Mouse (Mus musculus) embryonic facial prominence, embryonic 11.5 days (tissue): ENCODE data around the gene Lefty1. TPM values are rescaled to one million over a fixed set of nuclear protein-coding genes. Genes with fewer than 3 reads are reported as not detected.

Source experiments
- ATAC-seq: fragments of 200-750 bp; cut with Nextera tagmentation; replicated peaks from 2 replicates; pipeline ENCODE4 v1.8.0; 2017; ENCODE audit warnings: low read depth; ENCODE audit not compliant: insufficient number of reproducible peaks, low FRiP score, low TSS enrichment
- DNase-seq: peaks from one replicate; pipeline ENCODE4 v3.0.0-alpha.2; 2015; ENCODE audit warnings: low spot score
- H3K27ac ChIP-seq: fragments of 300-500 bp; sonication (generic); replicated peaks from 2 replicates; pipeline ENCODE4 v1.5.1; 2014; ENCODE audit warnings: mild to moderate bottlenecking, low read depth, low read length, control low read depth
- H3K27me3 ChIP-seq: fragments of 300-500 bp; sonication (generic); 2 replicates; pipeline ENCODE4 v1.6.1; 2014; ENCODE audit warnings: mild to moderate bottlenecking, low read length, moderate library complexity, mixed read lengths; ENCODE audit not compliant: control insufficient read depth, insufficient read depth
- H3K36me3 ChIP-seq: fragments of 300-500 bp; sonication (generic); replicated peaks from 2 replicates; pipeline ENCODE4 v1.6.1; 2014; ENCODE audit warnings: low read depth, mild to moderate bottlenecking, low read length, moderate library complexity, mixed read lengths; ENCODE audit not compliant: control insufficient read depth, insufficient read depth
- H3K4me1 ChIP-seq: fragments of 300-500 bp; sonication (generic); 2 replicates; pipeline ENCODE4 v1.6.1; 2014; ENCODE audit warnings: low read length, mixed read lengths; ENCODE audit not compliant: control insufficient read depth, insufficient read depth
- H3K4me2 ChIP-seq: fragments of 300-500 bp; sonication (generic); 2 replicates; pipeline ENCODE4 v1.6.1; 2014; ENCODE audit warnings: low read depth, mild to moderate bottlenecking, control low read depth, low read length, moderate library complexity
- H3K4me3 ChIP-seq: fragments of 300-500 bp; sonication (generic); 2 replicates; pipeline ENCODE4 v1.5.1; 2014; ENCODE audit warnings: low read depth, low read length, control low read depth
- H3K9ac ChIP-seq: fragments of 300-500 bp; sonication (generic); replicated peaks from 2 replicates; pipeline ENCODE4 v1.6.1; 2014; ENCODE audit warnings: mild to moderate bottlenecking, control low read depth, low read length
- H3K9me3 ChIP-seq: fragments of 300-500 bp; sonication (generic); replicated peaks from 2 replicates; pipeline ENCODE4 v1.6.1; 2016; ENCODE audit warnings: mild to moderate bottlenecking, low read length, inconsistent platforms, mixed read lengths; ENCODE audit not compliant: control insufficient read depth
- WGBS: fragments of 180-500 bp; shearing (Covaris S2); extraction: QIAGEN DNeasy Blood & Tissue Kit; methylation state at CpG from one replicate; pipeline ENCODE4 v1.1.7; 2014; 5-methylcytosine and 5-hydroxymethylcytosine counted together
- polyA plus RNA-seq: library from polyadenylated mRNA; unstranded; fragments of >200 nt; fragmentation: Nextera tagmentation; extraction: Ambion mirVana; gene quantifications from 2 replicates; pipeline ENCODE4 v1.2.1, GENCODE M21; 2014

The Lefty1 gene
- polyA plus RNA-seq, 1 experiment from 2014 or later: 0.38 TPM

DNA sequence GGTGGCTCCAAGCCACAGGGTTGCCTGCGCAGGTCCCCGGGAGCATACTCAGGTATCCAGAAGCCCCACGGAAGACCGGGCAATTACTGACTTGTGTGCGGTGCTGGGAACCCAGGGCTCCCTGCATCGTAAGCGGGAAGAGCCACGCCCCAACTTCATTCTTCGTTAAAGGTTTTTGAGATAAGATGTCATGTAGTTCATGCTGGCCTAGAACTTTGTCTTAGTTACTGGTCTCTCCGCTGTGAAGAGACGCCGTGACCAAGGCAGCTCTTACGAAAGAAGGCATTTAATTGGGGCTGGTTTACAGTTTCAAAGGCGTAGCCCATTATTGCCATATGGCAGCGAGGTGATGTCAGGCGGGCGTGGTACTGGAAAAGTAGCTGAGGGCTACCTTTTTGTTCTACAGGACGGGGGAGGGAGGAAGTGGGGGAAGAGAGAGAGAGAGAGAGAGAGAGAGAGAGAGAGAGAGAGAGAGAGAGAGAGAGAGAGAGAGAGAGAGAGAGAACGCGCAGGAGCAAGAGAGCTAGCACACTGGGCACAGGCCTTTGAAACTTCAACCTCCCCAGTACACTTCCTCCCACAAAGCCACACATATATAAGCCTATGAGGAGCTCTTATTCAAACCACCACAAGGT is 23.1 kb upstream of the Lefty1 start:
- ATAC-seq (no peak), DNase-seq (peak; percentile 62)
- H3K36me3 ChIP-seq: peaks cover 4% of the 10 kb centered on the region
- H3K4me2 ChIP-seq: no peak overlapping the region; the same call in 1 of the 2 replicates
- H3K9ac ChIP-seq: no peak overlapping the region
- no peaks in the 10 kb centered on the region for H3K4me1 ChIP-seq
- no peaks in the 10 kb centered on the region for H3K9me3 ChIP-seq
- no peaks in the 10 kb centered on the region for H3K27me3 ChIP-seq
- H3K4me3 ChIP-seq: no peak overlapping the region
- 48% methylated on average over 20 of the region's 20 CpGs for WGBS
- H3K27ac ChIP-seq: no peak overlapping the region

DNA sequence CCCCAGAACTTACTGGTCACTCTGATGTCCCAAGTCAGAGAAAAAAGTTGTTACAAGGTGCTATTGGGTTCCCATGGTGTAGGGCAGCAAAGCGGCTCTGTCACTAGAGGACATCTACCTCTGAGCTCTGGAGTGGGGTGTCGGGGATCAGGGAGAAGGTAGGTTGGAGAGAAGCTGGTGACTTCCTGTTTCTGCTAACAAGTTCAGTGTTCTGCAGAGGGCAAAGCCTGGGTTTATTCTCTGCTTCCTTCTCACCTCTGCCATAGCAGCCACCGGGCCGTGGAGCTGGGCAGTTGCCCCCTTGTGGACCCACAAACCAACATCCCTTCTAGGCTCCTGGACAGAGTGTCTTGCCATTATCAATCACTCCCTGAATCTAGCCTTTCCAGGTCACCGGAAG is 22.0 kb upstream of the Lefty1 start:
- no peak overlapping the region for H3K4me3 ChIP-seq
- WGBS: 84% methylated on average over 5 of the region's 5 CpGs
- H3K4me2 ChIP-seq: no peak overlapping the region
- no peaks in the 10 kb centered on the region for H3K9me3 ChIP-seq
- H3K27ac ChIP-seq: no peak overlapping the region
- H3K9ac ChIP-seq: no peak overlapping the region
- DNase-seq (no peak), ATAC-seq (no peak)
- no peaks in the 10 kb centered on the region for H3K4me1 ChIP-seq
- no peaks in the 10 kb centered on the region for H3K27me3 ChIP-seq
- peaks cover 1% of the 10 kb centered on the region; the same call in 1 of the 2 replicates for H3K36me3 ChIP-seq

DNA sequence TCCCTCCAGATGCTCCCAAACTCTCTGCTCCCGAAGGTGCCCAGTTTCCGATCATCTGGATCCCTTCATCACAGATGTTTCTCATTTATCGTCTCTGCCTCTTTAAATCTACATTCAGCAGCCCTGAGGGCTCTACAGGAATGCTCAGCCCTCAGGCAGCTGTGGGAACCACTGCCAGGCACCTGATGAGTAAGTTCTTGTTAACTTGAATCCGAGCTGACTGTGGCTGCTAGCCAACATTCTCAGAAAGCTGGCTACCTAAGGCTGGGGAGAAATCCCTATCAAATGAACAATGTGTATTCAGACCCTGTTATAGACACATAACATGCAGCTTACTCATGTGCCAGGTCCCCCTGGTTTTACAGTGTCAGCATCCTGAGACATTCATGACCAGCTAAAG is 21.0 kb upstream of the Lefty1 start:
- Histone ChIP-seq H3K27ac (no peak overlapping the region), H3K27me3 (no peaks in the 10 kb centered on the region), H3K9ac (no peak overlapping the region), H3K4me1 (no peaks in the 10 kb centered on the region), H3K9me3 (no peaks in the 10 kb centered on the region), H3K4me3 (no peak overlapping the region), H3K36me3 (no peaks in the 10 kb centered on the region; the same call in 1 of the 2 replicates), H3K4me2 (no peak overlapping the region)
- WGBS: 26% methylated on average over 4 of the region's 4 CpGs
- ATAC-seq (0 out of 2 replicates have a peak, but pooled peaks have one; percentile 5), DNase-seq (peak; percentile 78)

DNA sequence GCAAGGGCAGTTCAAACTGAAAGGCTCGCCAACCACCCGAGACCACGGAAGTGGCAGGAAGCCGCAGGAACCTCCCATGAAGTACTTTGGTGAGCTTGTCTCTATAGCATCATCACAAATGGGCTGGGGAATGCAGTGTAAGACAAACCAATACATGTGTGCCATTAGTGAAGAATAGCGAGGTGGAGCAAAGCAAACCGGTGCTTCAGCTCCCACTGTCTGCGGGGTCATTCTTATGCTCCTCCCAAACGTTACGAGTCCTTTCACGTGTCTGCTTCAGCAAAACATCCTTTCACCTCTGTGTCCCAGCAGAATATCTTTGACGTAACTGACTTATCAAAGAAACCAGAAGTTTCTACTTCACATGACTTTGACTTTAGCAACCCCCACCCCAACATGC is 18.4 kb upstream of the Lefty1 start:
- no peak for ATAC-seq
- Histone ChIP-seq H3K4me2 (no peak overlapping the region), H3K9ac (no peak overlapping the region), H3K4me3 (no peak overlapping the region), H3K27ac (no peak overlapping the region), H3K4me1 (no peaks in the 10 kb centered on the region), H3K27me3 (no peaks in the 10 kb centered on the region), H3K9me3 (no peaks in the 10 kb centered on the region), H3K36me3 (no peaks in the 10 kb centered on the region)
- no peak for DNase-seq
- 88% methylated on average over 11 of the region's 11 CpGs for WGBS

DNA sequence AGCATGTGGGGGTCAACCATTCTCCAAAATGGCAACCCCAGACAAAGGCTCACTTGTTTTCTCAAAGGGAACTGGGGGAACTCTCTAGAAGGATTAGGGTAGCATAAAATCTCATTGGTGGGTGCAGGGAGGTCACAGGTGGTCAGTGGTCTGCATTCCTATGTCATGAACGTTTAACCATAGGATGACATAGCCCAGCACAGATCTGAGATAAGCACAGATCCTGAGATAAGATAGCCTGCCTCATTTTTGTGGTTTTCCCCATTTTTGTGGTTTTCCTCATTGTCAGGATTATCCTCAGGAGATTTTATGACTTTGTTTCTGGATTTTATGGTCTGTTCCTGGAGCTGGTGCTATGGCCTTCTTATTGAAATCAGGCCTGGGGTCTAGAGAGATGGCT is 17.8 kb upstream of the Lefty1 start:
- DNase-seq (no peak), ATAC-seq (no peak)
- Histone ChIP-seq H3K4me2 (no peak overlapping the region), H3K4me3 (no peak overlapping the region), H3K27me3 (no peaks in the 10 kb centered on the region), H3K36me3 (no peaks in the 10 kb centered on the region), H3K9ac (no peak overlapping the region), H3K4me1 (no peaks in the 10 kb centered on the region), H3K9me3 (no peaks in the 10 kb centered on the region), H3K27ac (no peak overlapping the region)
- WGBS: 62% methylated on average over 1 of the region's 1 CpGs

DNA sequence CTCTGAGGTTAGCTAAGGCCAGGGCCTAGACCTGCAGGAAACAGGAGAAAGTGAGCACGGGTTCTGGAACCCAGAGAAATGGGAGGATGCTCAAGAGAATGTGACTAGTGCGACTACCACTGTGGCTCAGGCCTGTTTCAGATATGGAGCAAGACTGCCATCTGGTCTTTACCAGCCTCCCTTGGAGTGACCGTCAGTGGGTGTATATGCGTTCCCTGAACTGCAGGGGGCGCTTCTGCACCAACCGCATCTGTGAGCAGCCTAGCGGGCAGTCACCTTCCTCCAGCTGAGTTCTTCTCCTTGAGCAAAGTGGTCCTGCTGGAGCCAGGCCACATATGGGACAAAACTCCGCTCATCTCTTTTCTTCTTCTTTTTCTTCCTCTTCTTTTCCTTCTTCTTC is 15.1 kb upstream of the Lefty1 start:
- Histone ChIP-seq H3K27me3 (no peaks in the 10 kb centered on the region), H3K4me3 (no peak overlapping the region), H3K36me3 (no peaks in the 10 kb centered on the region), H3K4me1 (no peaks in the 10 kb centered on the region), H3K9ac (no peak overlapping the region), H3K9me3 (no peaks in the 10 kb centered on the region), H3K27ac (no peak overlapping the region), H3K4me2 (no peak overlapping the region)
- no peak for DNase-seq
- no peak for ATAC-seq
- 35% methylated on average over 8 of the region's 8 CpGs for WGBS

DNA sequence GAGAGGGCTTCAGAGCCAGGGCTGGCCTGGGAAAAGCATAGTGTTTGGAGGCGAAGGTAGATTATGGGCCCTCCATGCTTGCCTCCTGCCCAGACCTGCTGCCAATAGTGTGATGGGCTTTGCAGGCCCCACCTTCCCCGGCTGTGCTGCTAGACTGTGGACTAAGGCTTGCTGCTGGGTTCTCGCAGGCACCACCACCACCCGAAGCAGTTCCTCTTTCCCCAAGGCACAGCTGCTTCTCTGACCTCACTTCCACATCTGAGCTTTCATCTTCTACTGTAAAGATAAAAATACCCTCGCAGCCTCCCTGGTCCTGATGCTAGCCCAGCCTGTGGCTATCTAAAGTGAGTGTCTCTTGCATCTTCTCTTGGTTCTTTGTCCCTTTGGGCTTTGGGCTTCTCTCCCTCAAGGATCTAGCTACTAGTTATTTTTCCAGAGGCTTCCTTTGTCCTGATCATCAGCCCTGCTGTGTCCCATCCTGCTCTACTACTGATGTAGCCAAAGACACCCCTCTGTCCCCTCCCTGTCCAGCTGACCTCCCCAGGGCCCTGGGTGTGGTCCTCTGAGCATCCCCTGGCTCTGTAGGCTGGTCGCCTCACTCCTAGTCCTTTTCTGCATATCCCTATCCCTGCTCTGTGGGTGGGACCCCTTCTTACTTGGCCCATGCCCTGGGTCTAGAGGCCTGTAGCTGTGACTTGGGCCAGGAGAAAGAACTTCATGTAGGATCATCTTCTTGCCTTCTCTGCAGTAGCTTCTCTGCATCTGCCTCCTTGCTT is 12.4 kb upstream of the Lefty1 start:
- Histone ChIP-seq H3K27ac (no peak overlapping the region), H3K9me3 (no peaks in the 10 kb centered on the region), H3K36me3 (no peaks in the 10 kb centered on the region), H3K27me3 (no peaks in the 10 kb centered on the region), H3K4me3 (no peak overlapping the region), H3K4me1 (no peaks in the 10 kb centered on the region), H3K9ac (no peak overlapping the region), H3K4me2 (no peak overlapping the region)
- ATAC-seq: no peak
- DNase-seq: no peak
- WGBS: 78% methylated on average over 6 of the region's 6 CpGs

DNA sequence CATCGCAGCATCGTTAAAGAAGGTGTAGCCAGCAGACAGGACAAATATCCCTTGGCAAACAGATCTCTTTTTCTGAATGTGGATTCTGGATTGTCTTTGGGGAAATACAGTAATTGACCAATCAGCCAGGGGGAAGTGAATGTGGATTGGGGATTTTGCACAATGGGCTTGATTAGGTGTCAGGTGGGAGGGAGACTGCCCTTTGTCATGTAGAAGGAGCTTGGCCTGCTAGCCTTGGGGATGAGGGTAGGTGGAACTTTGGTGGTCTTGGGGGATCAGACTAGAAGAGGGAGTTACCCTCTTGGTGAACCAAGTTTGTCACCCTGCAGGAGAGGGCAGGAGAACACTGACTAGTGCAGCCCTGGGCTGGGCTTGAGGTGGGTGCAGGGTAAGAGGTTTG is 10.1 kb upstream of the Lefty1 start:
- Histone ChIP-seq H3K36me3 (no peaks in the 10 kb centered on the region), H3K4me2 (no peak overlapping the region), H3K27ac (no peak overlapping the region), H3K9ac (no peak overlapping the region), H3K9me3 (no peaks in the 10 kb centered on the region), H3K4me3 (no peak overlapping the region), H3K27me3 (no peaks in the 10 kb centered on the region), H3K4me1 (no peaks in the 10 kb centered on the region)
- WGBS: 37% methylated on average over 2 of the region's 2 CpGs
- ATAC-seq (no peak), DNase-seq (no peak)
